Comparison of ENCODE assay signal across 9 mouse cellular contexts in the genomic region with DNA sequence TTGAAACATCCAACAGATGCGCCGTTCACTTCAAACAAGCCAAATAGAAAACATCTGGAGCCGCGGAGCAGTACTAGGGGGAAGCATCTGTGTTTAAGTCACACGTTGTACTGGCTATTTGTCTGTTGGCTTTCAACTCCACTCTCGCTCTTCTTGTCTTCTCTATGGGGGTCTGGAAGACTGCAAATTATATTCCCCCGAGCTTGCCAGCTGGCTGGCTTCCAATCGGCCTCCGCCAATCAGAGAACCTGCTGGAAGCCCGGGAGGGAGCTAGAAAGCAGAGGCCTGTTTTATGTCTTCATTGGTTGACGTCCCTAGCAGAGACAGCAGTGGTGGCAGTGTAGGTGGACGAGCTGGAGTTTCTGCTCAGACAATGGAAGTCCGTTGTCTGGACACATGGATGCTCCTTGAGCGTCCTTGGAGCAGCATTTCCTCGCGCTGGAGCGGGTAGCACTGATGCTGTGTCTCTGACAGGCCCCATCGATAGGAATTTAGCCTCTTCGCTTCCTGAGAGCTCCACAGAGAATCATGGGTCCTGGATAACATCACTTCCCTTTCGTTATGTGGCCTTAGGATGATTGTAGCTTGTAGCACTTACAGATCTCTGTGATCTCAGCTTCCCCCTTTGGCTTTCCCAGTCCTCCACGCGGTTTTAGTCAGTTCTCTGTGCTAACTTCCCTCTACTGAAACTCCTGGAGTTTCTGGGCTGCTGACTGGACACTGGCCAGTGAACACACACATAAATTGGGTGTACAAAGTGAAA.
DNase-seq lines count a peak whose midpoint lies in the region; ATAC-seq and TF ChIP-seq lines count a peak whose summit lies in the region.
"Had no signal": no experiment of that assay in that cellular context is flagged by ENCODE, and none has a peak within 500 bp of the region (broad histone marks: within the 10 kb centered on the region; RNA-seq: fewer than 3 reads in every experiment).

No protein-coding gene starts in this region.

- peak overlapping the region; percentile 40 for H3K4me2 ChIP-seq in limb, embryonic 15.5 days

- 58% methylated on average over 22 of the region's 22 CpGs for WGBS in lung, adult 2 months
- 8% methylated on average over 22 of the region's 22 CpGs for WGBS in cerebellum, adult 2 months
- 26% methylated on average over 22 of the region's 22 CpGs for WGBS in limb, embryonic 15.5 days
- 75% methylated on average over 22 of the region's 22 CpGs for WGBS in small intestine, adult 2 months

- H3K27ac ChIP-seq in cerebellum, adult 2 months (ENCODE audit: insufficient read depth, low read length): no peak overlapping the region
- peak overlapping the region; percentile 80 for H3K27ac ChIP-seq in limb, embryonic 15.5 days
- H3K27ac ChIP-seq in small intestine, adult 2 months (ENCODE audit: insufficient read depth, low read depth, low read length): peak overlapping the region; percentile 52
- H3K27ac ChIP-seq: liver, embryonic 14.5 days had no signal

- H3K27me3 ChIP-seq in cerebellum, adult 2 months (ENCODE audit: control insufficient read depth, insufficient read depth, low read length): no peaks in the 10 kb centered on the region; the same call in 1 of the 2 replicates
- H3K27me3 ChIP-seq in limb, embryonic 15.5 days: no peaks in the 10 kb centered on the region
- no peaks in the 10 kb centered on the region for H3K27me3 ChIP-seq in small intestine, adult 2 months (ENCODE audit: control insufficient read depth, insufficient read depth, low read length)

- peaks cover 5% of the 10 kb centered on the region for H3K4me1 ChIP-seq in lung, adult 2 months (ENCODE audit: control insufficient read depth, insufficient read depth, low read length)
- no peaks in the 10 kb centered on the region for H3K4me1 ChIP-seq in cerebellum, adult 2 months (ENCODE audit: control insufficient read depth, insufficient read depth, low read length)
- H3K4me1 ChIP-seq in limb, embryonic 15.5 days: peaks cover 12% of the 10 kb centered on the region
- peaks cover 4% of the 10 kb centered on the region; the same call in 1 of the 2 replicates for H3K4me1 ChIP-seq in small intestine, adult 2 months (ENCODE audit: control insufficient read depth, insufficient read depth, insufficient read length, low read length)

- ATAC-seq in limb, embryonic 15.5 days (ENCODE audit: insufficient number of reproducible peaks, low FRiP score, low TSS enrichment, low read depth): peak; percentile 77

- H3K9ac ChIP-seq in limb, embryonic 15.5 days: no peak overlapping the region
- H3K9ac ChIP-seq: liver, embryonic 14.5 days had no signal

- H3K4me3 ChIP-seq in lung, adult 2 months (replicated peaks; ENCODE audit: extremely low read depth, low read depth, low read length): no peak overlapping the region
- H3K4me3 ChIP-seq in cerebellum, adult 2 months (replicated peaks; ENCODE audit: insufficient read depth, low read depth, low read length): no peak overlapping the region
- 0 out of 2 replicates have a peak overlapping the region, but pooled peaks have one; percentile 14 for H3K4me3 ChIP-seq in limb, embryonic 15.5 days
- peak overlapping the region; percentile 18; the same call in 1 of the 2 replicates for H3K4me3 ChIP-seq in small intestine, adult 2 months (ENCODE audit: low read depth, low read length)

- H3K9me3 ChIP-seq in limb, embryonic 15.5 days: no peaks in the 10 kb centered on the region

- DNase-seq in lung, adult 18-20 months: peak; percentile 34 to 38
- no peak for DNase-seq in lung, adult 2 months
- DNase-seq in cerebellum, adult 2 months: peak; percentile 14 to 18
- DNase-seq in frontal cortex, postnatal 14 days (ENCODE audit: low spot score in 2 of 2): peak; percentile 25 to 31
- peak; percentile 94 for DNase-seq in heart, postnatal 4 days
- DNase-seq in T-cell, adult 2 months (ENCODE audit: low spot score): no peak

- no peak for TF ChIP-seq POLR2A in lung, adult 2 months (IDR thresholded peaks at IDR 0.05; ENCODE audit: borderline replicate concordance, extremely low read depth, low read depth, low read length)
- no peak for TF ChIP-seq POLR2A in cerebellum, adult 2 months (IDR thresholded peaks at IDR 0.05; ENCODE audit: borderline replicate concordance, insufficient read depth, low read length)
- no peak for TF ChIP-seq POLR2A in small intestine, adult 2 months (IDR thresholded peaks at IDR 0.05; ENCODE audit: low read depth, low read length)

- no peaks in the 10 kb centered on the region for H3K36me3 ChIP-seq in limb, embryonic 15.5 days
- H3K36me3 ChIP-seq in small intestine, adult 2 months (ENCODE audit: control insufficient read depth, insufficient read depth, low read length): no peaks in the 10 kb centered on the region

- no peak for TF ChIP-seq CTCF in lung, adult 2 months (IDR thresholded peaks at IDR 0.05; ENCODE audit: insufficient read depth, low read length)
- TF ChIP-seq CTCF in cerebellum, adult 2 months (IDR thresholded peaks at IDR 0.05; ENCODE audit: borderline replicate concordance, insufficient read depth, low read depth, low read length): no peak
- TF ChIP-seq CTCF in small intestine, adult 2 months (IDR thresholded peaks at IDR 0.05; ENCODE audit: extremely low read depth, insufficient read length, insufficient replicate concordance, low read depth, low read length): no peak

Comparison
In these comparisons a context has a peak if more than half of its experiments do, and no peak if none do; other contexts are left out.
1. DNase-seq: peak in lung, adult 18-20 months (2 of 2), cerebellum, adult 2 months (2 of 2), frontal cortex, postnatal 14 days (2 of 2) and heart, postnatal 4 days (single experiment); none in lung, adult 2 months (single experiment) and T-cell, adult 2 months (single experiment).
2. H3K4me3 ChIP-seq: peak in limb, embryonic 15.5 days (single experiment) and small intestine, adult 2 months (single experiment); none in lung, adult 2 months (single experiment) and cerebellum, adult 2 months (single experiment).